Mouse (Mus musculus) forebrain, postnatal 0 days (tissue): ENCODE measurements around the gene Slc25a11. TPM values are rescaled to one million over a fixed set of nuclear protein-coding genes. Genes with fewer than 3 reads are reported as not detected.

ENCODE experiments used
- ATAC-seq: fragments of 200-750 bp; cut with Nextera tagmentation; 2 replicates; pipeline ENCODE4 v1.8.0; 2017; ENCODE audit warnings: mild to moderate bottlenecking, moderate library complexity
- DNase-seq: peaks from one replicate; pipeline ENCODE4 v3.0.0-alpha.2; 2015
- H3K27ac ChIP-seq: fragments of 300-500 bp; sonication (generic); 2 replicates; pipeline ENCODE4 v1.5.1; 2014; ENCODE audit warnings: low read depth, mild to moderate bottlenecking, antibody characterized with exemption, low read length, moderate library complexity, mixed read lengths
- H3K27me3 ChIP-seq: fragments of 300-500 bp; sonication (generic); 2 replicates; pipeline ENCODE4 v1.6.1; 2014; ENCODE audit warnings: mild to moderate bottlenecking, low read length, mixed read lengths; ENCODE audit not compliant: insufficient read depth
- H3K36me3 ChIP-seq: fragments of 300-500 bp; sonication (generic); 2 replicates; pipeline ENCODE4 v1.6.1; 2014; ENCODE audit warnings: mild to moderate bottlenecking, moderate library complexity; ENCODE audit not compliant: insufficient read depth
- H3K4me1 ChIP-seq: fragments of 300-500 bp; sonication (generic); 2 replicates; pipeline ENCODE4 v1.6.1; 2014; ENCODE audit warnings: antibody characterized with exemption; ENCODE audit not compliant: insufficient read depth
- H3K4me2 ChIP-seq: fragments of 300-500 bp; sonication (generic); 2 replicates; pipeline ENCODE4 v1.6.1; 2014; ENCODE audit warnings: low read depth, mild to moderate bottlenecking, moderate library complexity
- H3K4me3 ChIP-seq: fragments of 300-500 bp; sonication (generic); 2 replicates; pipeline ENCODE4 v1.5.1; 2014; ENCODE audit warnings: low read depth, low read length, mixed read lengths
- H3K9ac ChIP-seq: fragments of 300-500 bp; sonication (generic); 2 replicates; pipeline ENCODE4 v1.6.1; 2014; ENCODE audit warnings: mild to moderate bottlenecking
- H3K9me3 ChIP-seq: fragments of 300-500 bp; sonication (generic); 2 replicates; pipeline ENCODE4 v1.6.1; 2016; ENCODE audit warnings: low read length
- CTCF ChIP-seq: sonication (generic); IDR thresholded peaks from 2 replicates; pipeline ENCODE4 v1.5.1; 2016; ENCODE audit warnings: antibody characterized with exemption, control low read depth, low read depth
- WGBS: fragments of 180-500 bp; shearing (Covaris S2); extraction: QIAGEN DNeasy Blood & Tissue Kit; methylation state at CpG from one replicate; pipeline ENCODE4 v1.1.7; 2014; 5-methylcytosine and 5-hydroxymethylcytosine counted together
- polyA plus RNA-seq: library from polyadenylated mRNA; unstranded; fragments of >200 nt; fragmentation: Nextera tagmentation; extraction: Ambion mirVana; gene quantifications from 2 replicates; pipeline ENCODE4 v1.2.1, GENCODE M21; 2015
- total RNA-seq: library from RNA; depleted of rRNA; stranded (reverse); fragments of >200 nt; gene quantifications from 2 replicates; pipeline ENCODE4 v1.2.3, GENCODE M21; 2014

Slc25a11 gene
- total and polyA plus RNA-seq, 2 experiments from 2014 or later, result 134 to 160 TPM

DNA sequence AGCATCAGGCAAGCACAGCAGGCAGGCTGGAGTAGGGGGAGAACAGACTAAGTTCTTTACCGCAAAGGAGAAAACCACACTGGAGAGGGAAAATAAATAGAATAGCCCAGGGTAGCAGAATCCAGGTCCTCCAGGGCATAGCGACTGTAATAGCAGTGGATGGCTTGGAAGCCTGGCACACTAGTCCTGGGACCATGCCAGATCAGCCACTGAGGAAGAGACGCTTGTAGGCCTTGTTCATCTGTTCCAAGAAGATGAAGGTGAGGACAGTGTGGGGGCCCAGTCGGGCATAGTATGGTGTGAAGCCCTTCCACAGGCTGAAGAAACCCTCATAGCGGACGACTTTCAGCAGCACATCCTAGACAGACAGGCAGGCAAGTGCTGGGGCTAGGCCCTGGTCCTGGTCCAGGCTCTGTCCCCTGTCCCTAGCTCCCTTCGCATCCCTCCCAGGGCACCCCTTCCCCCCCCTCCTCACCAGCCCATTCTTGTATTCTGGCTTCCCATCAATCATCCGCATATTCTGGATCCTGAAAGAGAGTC lies 2.6 kb downstream of the Slc25a11 start:
- WGBS, result 92% methylated on average over 8 of the region's 8 CpGs
- H3K4me1 ChIP-seq, result peaks cover 18% of the 10 kb centered on the region
- ATAC-seq (no peak), DNase-seq (no peak)
- H3K27ac ChIP-seq, result no peak overlapping the region
- TF ChIP-seq CTCF, result no peak
- no peak overlapping the region for H3K4me2 ChIP-seq
- no peaks in the 10 kb centered on the region for H3K9me3 ChIP-seq
- H3K9ac ChIP-seq, result no peak overlapping the region
- H3K4me3 ChIP-seq, result no peak overlapping the region
- H3K27me3 ChIP-seq, result no peaks in the 10 kb centered on the region
- peaks cover 28% of the 10 kb centered on the region for H3K36me3 ChIP-seq

- H3K9me3 ChIP-seq, result no peaks in the 10 kb centered on the region
- H3K4me1 ChIP-seq, result peaks cover 12% of the 10 kb centered on the region
- H3K4me3 ChIP-seq, result no peak overlapping the region
- no peak for TF ChIP-seq CTCF
- no peak overlapping the region for H3K27ac ChIP-seq
- no peak overlapping the region for H3K4me2 ChIP-seq
- 91% methylated on average over 6 of the region's 6 CpGs for WGBS
- no peak for DNase-seq
- no peaks in the 10 kb centered on the region for H3K27me3 ChIP-seq
- peaks cover 16% of the 10 kb centered on the region for H3K36me3 ChIP-seq
- no peak for ATAC-seq
- H3K9ac ChIP-seq, result no peak overlapping the region
These were observed 4.2 kb downstream of the Slc25a11 start for GRCm38 (mm10) chr11:70643051-70643450.

DNA sequence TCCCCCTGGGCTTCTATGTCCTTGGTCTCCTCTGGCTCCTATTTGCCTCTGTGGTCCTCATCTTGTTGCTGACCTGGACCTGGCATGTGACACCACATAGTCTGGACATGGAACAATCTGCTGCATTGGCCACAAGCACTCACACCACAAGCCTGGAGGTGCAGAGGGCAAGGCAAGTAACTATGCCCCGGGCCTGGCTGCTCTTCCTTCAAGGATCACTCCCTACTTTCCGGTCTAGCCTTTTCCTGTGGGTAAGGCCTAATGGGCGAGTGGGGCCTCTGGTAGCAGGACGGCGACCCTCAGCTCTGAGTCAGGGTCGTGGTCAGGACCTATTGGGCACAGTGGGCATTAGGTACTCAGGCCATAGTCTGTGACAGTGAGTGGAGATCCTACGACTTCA lies 6.0 kb downstream of the Slc25a11 start:
- TF ChIP-seq CTCF, result no peak
- 83% methylated on average over 7 of the region's 7 CpGs for WGBS
- Histone ChIP-seq H3K36me3 (peaks cover 16% of the 10 kb centered on the region), H3K4me2 (no peak overlapping the region), H3K4me3 (no peak overlapping the region), H3K27me3 (no peaks in the 10 kb centered on the region), H3K9me3 (no peaks in the 10 kb centered on the region), H3K9ac (no peak overlapping the region), H3K4me1 (peaks cover 8% of the 10 kb centered on the region), H3K27ac (no peak overlapping the region)
- no peak for DNase-seq
- no peak for ATAC-seq

DNA sequence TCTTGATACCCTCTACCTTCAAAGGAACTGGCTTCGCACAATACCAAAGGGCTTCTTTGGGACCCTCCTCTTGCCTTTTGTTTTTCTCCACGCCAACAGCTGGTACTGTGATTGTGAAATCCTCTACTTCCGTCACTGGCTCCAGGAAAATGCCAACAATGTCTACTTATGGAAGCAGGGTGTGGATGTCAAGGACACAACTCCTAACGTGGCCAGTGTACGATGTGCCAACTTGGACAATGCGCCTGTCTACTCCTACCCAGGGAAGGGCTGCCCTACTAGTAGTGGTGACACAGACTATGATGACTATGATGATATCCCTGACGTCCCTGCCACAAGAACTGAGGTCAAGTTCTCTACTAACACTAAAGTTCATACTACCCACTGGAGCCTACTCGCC lies 7.3 kb downstream of the Slc25a11 start:
- no peak for DNase-seq

DNA sequence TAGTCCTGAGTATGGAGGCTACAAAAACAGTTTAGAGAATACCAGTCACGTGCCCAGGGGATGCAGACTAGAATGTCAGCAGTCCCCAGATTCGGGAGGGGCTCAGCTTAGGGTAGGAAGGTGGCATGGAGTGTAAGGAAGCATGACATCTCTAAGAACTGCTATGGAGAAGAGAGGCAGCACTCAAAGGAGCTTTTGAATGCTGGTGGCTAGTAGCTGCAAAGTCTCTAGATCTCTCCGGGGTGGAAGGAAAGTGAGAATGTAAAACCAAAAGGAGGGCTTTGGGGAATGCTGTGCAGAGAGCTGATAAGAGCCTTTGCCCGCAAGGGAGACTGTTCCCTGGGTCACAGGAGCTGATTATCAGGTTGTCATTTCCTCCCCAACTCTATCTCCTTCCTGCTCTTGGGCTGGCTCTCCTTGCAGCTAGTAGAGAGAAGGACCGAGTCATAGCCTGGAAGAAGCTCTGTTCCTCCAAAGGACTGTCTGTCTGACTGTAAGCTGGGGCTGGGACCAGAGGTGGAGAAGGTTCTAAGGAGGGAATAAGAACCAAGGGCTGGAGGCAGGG lies 8.5 kb downstream of the Slc25a11 start, which contains the start of gene Gp1ba:
TSS of gene Gp1ba (plus strand) at position 409 of the 565 bp plus-strand sequence.
- DNase-seq (no peak), ATAC-seq (no peak)
- no peak for TF ChIP-seq CTCF
- WGBS, result 63% methylated on average over 5 of the region's 5 CpGs
- Histone ChIP-seq H3K4me2 (no peak within 1 kb of the TSS), H3K27me3 (no peaks in the 10 kb centered on the region), H3K36me3 (peaks cover 3% of the 10 kb centered on the region; the same call in 1 of the 2 replicates), H3K4me3 (no peak within 1 kb of the TSS), H3K4me1 (no peaks in the 10 kb centered on the region), H3K9ac (no peak within 1 kb of the TSS), H3K27ac (no peak within 1 kb of the TSS), H3K9me3 (no peaks in the 10 kb centered on the region)

More for the DNA sequence above, 7.3 kb downstream of the Slc25a11 start:
- H3K9ac ChIP-seq, result no peak overlapping the region
- no peaks in the 10 kb centered on the region for H3K27me3 ChIP-seq
- no peak for ATAC-seq
- no peak for TF ChIP-seq CTCF
- no peaks in the 10 kb centered on the region for H3K9me3 ChIP-seq
- 80% methylated on average over 8 of the region's 8 CpGs for WGBS
- H3K4me3 ChIP-seq, result no peak overlapping the region
- H3K4me1 ChIP-seq, result no peaks in the 10 kb centered on the region
- no peak overlapping the region for H3K27ac ChIP-seq
- no peak overlapping the region for H3K4me2 ChIP-seq
- peaks cover 10% of the 10 kb centered on the region for H3K36me3 ChIP-seq

GRCm38 (mm10) chr11:70638293-70638692 lies 9.0 kb downstream of the Slc25a11 start:
- 0 out of 2 replicates have a peak, but pooled peaks cover 3% of the 10 kb centered on the region for H3K36me3 ChIP-seq
- WGBS, result 82% methylated on average over 1 of the region's 1 CpGs
- no peaks in the 10 kb centered on the region for H3K9me3 ChIP-seq
- H3K27me3 ChIP-seq, result no peaks in the 10 kb centered on the region
- no peak for TF ChIP-seq CTCF
- H3K27ac ChIP-seq, result no peak overlapping the region
- DNase-seq, result no peak
- no peak overlapping the region for H3K4me3 ChIP-seq
- H3K4me2 ChIP-seq, result no peak overlapping the region
- H3K4me1 ChIP-seq, result no peaks in the 10 kb centered on the region
- ATAC-seq, result no peak
- H3K9ac ChIP-seq, result no peak overlapping the region

DNA sequence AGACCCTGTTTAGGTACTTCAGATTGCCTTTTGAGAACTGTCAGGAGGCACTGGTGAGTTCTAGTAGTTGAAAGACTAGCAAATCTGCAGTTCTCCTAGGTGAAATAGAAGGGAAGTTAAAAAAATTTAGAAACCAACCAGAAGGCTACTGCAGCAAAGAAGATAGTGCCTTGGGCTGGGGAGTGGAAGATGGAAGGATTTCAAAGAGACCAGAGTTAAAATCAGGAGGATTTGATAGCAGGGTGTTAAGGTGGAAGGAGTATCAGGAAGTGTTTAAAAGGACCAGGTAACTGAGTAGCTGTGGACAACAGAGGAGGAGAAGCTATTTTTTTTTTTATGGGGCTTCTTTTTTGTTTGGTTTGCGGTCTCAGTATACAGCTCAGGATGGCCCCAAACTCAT lies 9.5 kb downstream of the Slc25a11 start:
- Histone ChIP-seq H3K4me3 (no peak overlapping the region), H3K9ac (no peak overlapping the region), H3K9me3 (no peaks in the 10 kb centered on the region), H3K4me1 (no peaks in the 10 kb centered on the region), H3K27me3 (no peaks in the 10 kb centered on the region), H3K27ac (no peak overlapping the region), H3K4me2 (no peak overlapping the region), H3K36me3 (0 out of 2 replicates have a peak, but pooled peaks cover 2% of the 10 kb centered on the region)
- DNase-seq (no peak), ATAC-seq (no peak)
- WGBS, result 94% methylated on average over 1 of the region's 1 CpGs
- TF ChIP-seq CTCF, result no peak
